Mouse (Mus musculus) olfactory bulb, adult 2 months (tissue): ENCODE measurements around the gene Zbed4.

Source experiments
- CTCF ChIP-seq: fragments of 200-500 bp; IDR thresholded peaks from 2 replicates; pipeline ENCODE4 v1.5.1; 2012; ENCODE audit warnings: low read depth, mild to moderate bottlenecking, low read length, moderate library complexity; ENCODE audit not compliant: insufficient read depth
- POLR2A ChIP-seq: fragments of 200-500 bp; IDR thresholded peaks from 2 replicates; pipeline ENCODE4 v1.6.1; 2012; ENCODE audit warnings: mild to moderate bottlenecking, low read depth, low read length, moderate library complexity; ENCODE audit not compliant: insufficient read depth

DNA sequence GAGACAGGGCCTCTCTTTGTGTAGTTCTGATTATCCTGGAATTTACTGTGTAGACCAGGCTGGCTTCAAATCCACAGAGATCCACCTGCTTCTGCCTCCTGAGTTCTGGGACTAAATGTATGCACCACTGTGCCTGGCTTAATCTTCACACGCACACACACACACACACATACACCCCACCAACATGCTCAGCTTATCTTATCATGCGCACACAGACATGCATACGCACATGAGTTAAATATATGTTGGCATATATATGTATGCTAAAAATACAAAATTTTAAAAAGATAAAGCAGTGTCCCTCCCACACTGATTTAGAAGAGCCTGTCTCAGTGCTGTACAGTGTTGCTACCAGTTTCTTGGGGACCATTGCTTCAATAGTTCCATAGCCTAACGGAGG is 10.1 kb downstream of the Zbed4 start:
- no peak for TF ChIP-seq CTCF
- TF ChIP-seq POLR2A = no peak
